Mouse (Mus musculus) kidney, adult 2 months (tissue): ENCODE measurements around the gene Shld2. TPM values are rescaled to one million over a fixed set of nuclear protein-coding genes. Genes with fewer than 3 reads are reported as not detected.
A peak's percentile ranks its signal among the peaks of the same experiment; 100 is the strongest.

Experiments used
- DNase-seq: peaks from one replicate; pipeline ENCODE4 v3.0.0; 2021
- H3K27ac ChIP-seq: fragments of 200-500 bp; 2 replicates; pipeline ENCODE4 v1.5.1; 2012; ENCODE audit warnings: low read depth, low read length, control low read depth, inconsistent platforms; ENCODE audit not compliant: insufficient read depth
- H3K27me3 ChIP-seq: fragments of 200-500 bp; replicated peaks from 2 replicates; pipeline ENCODE4 v1.6.1; 2012; ENCODE audit warnings: mild to moderate bottlenecking, moderate library complexity, low read length, inconsistent platforms; ENCODE audit not compliant: control insufficient read depth, insufficient read depth
- H3K36me3 ChIP-seq: fragments of 200-500 bp; 2 replicates; pipeline ENCODE4 v1.6.1; 2012; ENCODE audit warnings: mild to moderate bottlenecking, moderate library complexity, low read length, inconsistent platforms; ENCODE audit not compliant: control insufficient read depth, insufficient read depth
- H3K4me1 ChIP-seq: fragments of 200-500 bp; 2 replicates; pipeline ENCODE4 v1.6.1; 2011; ENCODE audit warnings: low read length; ENCODE audit not compliant: control insufficient read depth, insufficient read depth
- H3K4me3 ChIP-seq: fragments of 200-500 bp; 2 replicates; pipeline ENCODE4 v1.5.1; 2011; ENCODE audit warnings: mild to moderate bottlenecking, low read depth, low read length, control low read depth; ENCODE audit not compliant: insufficient read depth
- CTCF ChIP-seq: fragments of 200-500 bp; conservative IDR thresholded peaks from 2 replicates; pipeline ENCODE4 v1.5.1; 2011; ENCODE audit warnings: low read depth, mild to moderate bottlenecking, control low read depth, low read length, moderate library complexity, mixed read lengths; ENCODE audit not compliant: insufficient read depth, insufficient read length
- POLR2A ChIP-seq: fragments of 200-500 bp; IDR thresholded peaks from one replicate; pipeline ENCODE4 v1.6.1; 2011; ENCODE audit warnings: low read depth, low read length, control low read depth
- WGBS: fragments of 180-500 bp; shearing (Covaris S2); methylation state at CpG from one replicate; pipeline ENCODE4 v1.1.7; 2018; 5-methylcytosine and 5-hydroxymethylcytosine counted together
- polyA plus RNA-seq: library from polyadenylated mRNA; depleted of rRNA; stranded (reverse); fragments of >200 nt; gene quantifications from 2 replicates; pipeline ENCODE4 v1.2.3, GENCODE M21; 2012

The Shld2 gene
- polyA plus RNA-seq, 1 experiment: 3.6 TPM

DNA sequence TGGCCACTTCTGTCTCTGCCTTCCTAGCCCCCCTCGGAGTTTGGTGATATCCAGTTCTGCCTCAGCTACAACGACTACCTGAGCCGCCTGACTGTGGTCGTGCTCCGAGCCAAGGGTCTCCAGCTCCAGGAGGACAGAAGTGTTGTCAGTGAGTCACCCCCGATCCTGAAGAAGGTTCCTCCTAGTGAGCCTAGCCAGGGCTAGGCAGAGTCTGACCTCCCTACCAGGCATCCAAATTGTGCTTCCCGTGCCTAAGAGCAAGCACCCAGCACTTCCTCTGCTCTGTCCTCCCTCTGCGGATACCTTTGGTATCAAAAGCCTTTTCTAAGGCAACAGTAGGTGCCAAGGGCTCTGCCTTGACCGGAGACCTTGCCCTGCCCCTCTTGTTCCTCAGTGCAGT is 84.3 kb downstream of the Shld2 start:
- Histone ChIP-seq H3K27ac (no peak overlapping the region), H3K36me3 (no peaks in the 10 kb centered on the region), H3K4me3 (no peak overlapping the region), H3K4me1 (no peaks in the 10 kb centered on the region), H3K27me3 (no peaks in the 10 kb centered on the region)
- 88% methylated on average over 9 of the region's 9 CpGs for WGBS
- no peak for DNase-seq
- TF ChIP-seq CTCF (no peak), POLR2A (no peak)

DNA sequence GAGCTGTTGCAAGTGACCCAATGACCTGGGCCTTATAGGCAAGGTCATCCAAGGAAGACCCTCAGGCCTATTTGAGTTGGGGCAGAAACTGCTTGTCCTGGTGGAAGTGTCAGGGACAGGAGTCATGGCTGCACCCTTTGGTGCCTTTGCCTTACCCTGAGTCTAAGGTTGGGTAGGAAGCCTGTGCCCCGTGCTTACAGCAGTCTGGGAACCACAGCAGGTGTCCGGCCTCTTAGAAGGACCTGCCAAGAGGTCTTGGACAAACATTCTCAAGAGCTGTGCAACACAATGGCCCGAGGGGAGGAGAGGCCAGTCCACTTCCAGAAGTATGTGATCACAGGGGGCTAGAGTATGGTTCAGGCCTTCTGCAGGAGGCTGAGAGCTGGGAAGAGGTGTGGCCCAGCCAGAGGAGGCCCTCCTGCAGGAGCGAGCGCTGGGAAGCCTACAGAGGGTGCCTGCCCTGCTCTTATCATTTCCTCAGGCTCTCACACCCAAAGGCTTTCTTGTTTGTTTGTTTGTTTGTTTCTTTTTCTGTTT is 86.9 kb downstream of the Shld2 start:
- no peaks in the 10 kb centered on the region for H3K4me1 ChIP-seq
- H3K4me3 ChIP-seq: no peak overlapping the region
- TF ChIP-seq CTCF: no peak
- no peak for TF ChIP-seq POLR2A
- H3K36me3 ChIP-seq: no peaks in the 10 kb centered on the region
- 76% methylated on average over 5 of the region's 5 CpGs for WGBS
- no peaks in the 10 kb centered on the region; the same call in 1 of the 2 replicates for H3K27me3 ChIP-seq
- no peak overlapping the region for H3K27ac ChIP-seq
- DNase-seq: no peak

DNA sequence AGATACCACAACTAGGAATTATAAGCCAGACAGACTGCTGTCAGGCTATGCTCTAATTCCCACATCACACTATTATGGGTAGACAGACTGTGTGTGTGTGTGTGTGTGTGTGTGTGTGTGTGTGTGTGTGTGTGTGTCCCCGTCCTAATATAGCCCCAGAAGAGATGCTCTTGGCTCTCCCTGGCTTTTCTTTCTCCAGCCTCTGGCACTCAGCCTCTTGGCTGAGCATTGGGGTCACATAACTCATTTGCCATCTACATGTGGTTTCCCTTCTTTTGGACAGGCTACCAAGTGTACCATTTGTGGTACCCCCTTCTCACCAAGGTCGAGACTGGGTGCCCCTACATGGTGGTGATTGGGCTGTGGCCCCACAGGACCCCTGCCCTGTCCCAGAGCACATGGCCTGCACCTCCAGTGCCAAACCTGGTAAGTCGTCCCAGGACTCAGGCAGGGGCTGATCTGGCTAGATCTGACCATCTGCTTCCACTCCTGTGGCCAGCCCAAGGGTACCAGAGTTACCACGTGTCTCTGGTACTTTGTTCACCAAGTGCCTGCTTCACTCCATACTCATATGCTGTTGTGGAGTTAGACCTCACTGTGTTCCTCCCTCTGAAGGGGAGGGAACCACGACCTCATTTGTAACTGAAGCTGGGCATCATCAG is 88.7 kb downstream of the Shld2 start:
- TF ChIP-seq POLR2A (no peak), CTCF (no peak)
- no peaks in the 10 kb centered on the region for H3K4me1 ChIP-seq
- H3K4me3 ChIP-seq: no peak overlapping the region
- H3K27ac ChIP-seq: no peak overlapping the region
- 65% methylated on average over 5 of the region's 5 CpGs for WGBS
- no peaks in the 10 kb centered on the region; the same call in 1 of the 2 replicates for H3K27me3 ChIP-seq
- DNase-seq: no peak
- H3K36me3 ChIP-seq: no peaks in the 10 kb centered on the region

DNA sequence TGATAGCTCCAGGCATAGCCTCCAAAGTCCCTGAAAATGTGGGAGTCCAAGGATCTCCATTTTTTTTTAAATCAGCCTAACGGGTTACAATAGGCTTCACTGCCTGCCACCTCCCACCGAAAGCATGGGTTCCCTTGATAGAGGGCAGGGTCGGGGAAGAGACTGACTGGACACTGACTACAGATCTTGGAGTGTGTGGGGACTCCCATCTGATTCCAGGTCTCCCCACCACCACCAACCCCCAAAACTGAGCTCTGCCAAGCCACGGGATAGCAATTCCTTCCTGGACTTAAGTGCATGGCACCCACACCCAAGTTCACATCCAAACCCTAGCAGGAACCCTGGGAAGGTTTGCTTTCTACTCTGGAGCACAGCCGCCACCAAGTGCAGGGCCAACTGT is 89.9 kb downstream of the Shld2 start:
- H3K4me3 ChIP-seq: no peak overlapping the region
- H3K4me1 ChIP-seq: no peaks in the 10 kb centered on the region
- H3K27me3 ChIP-seq: no peaks in the 10 kb centered on the region; the same call in 1 of the 2 replicates
- no peak overlapping the region for H3K27ac ChIP-seq
- WGBS: 73% methylated on average over 5 of the region's 5 CpGs
- TF ChIP-seq POLR2A: no peak
- TF ChIP-seq CTCF: no peak
- DNase-seq: no peak
- H3K36me3 ChIP-seq: no peaks in the 10 kb centered on the region

- 4% methylated on average over 29 of the region's 29 CpGs for WGBS
- Histone ChIP-seq H3K4me1 (no peaks in the 10 kb centered on the region), H3K4me3 (no peak overlapping the region; the same call in 1 of the 2 replicates), H3K36me3 (no peaks in the 10 kb centered on the region), H3K27ac (no peak overlapping the region), H3K27me3 (no peaks in the 10 kb centered on the region; the same call in 1 of the 2 replicates)
- no peak for DNase-seq
- TF ChIP-seq POLR2A (no peak), CTCF (no peak)
Observed at GRCm38 (mm10) chr14:34219786-34220198, 90.5 kb downstream of the Shld2 start.

GRCm38 (mm10) chr14:34219295-34219694 is 91.0 kb downstream of the Shld2 start, which contains the start of gene Syt15:
Gene Syt15 (plus strand): TSS chr14:34219595.
- WGBS: 77% methylated on average over 6 of the region's 6 CpGs
- Histone ChIP-seq H3K4me1 (no peaks in the 10 kb centered on the region), H3K27ac (no peak within 1 kb of the TSS), H3K27me3 (no peaks in the 10 kb centered on the region; the same call in 1 of the 2 replicates), H3K36me3 (no peaks in the 10 kb centered on the region), H3K4me3 (no peak within 1 kb of the TSS; the same call in 1 of the 2 replicates)
- TF ChIP-seq CTCF: no peak
- no peak for TF ChIP-seq POLR2A
- no peak for DNase-seq

GRCm38 (mm10) chr14:34215451-34216127 is 94.7 kb downstream of the Shld2 start:
- Histone ChIP-seq H3K27me3 (no peaks in the 10 kb centered on the region; the same call in 1 of the 2 replicates), H3K4me3 (no peak overlapping the region), H3K36me3 (no peaks in the 10 kb centered on the region), H3K4me1 (no peaks in the 10 kb centered on the region), H3K27ac (no peak overlapping the region)
- DNase-seq: peak; percentile 53
- WGBS: 41% methylated on average over 6 of the region's 6 CpGs
- no peak for TF ChIP-seq CTCF
- no peak for TF ChIP-seq POLR2A
